Mouse (Mus musculus): ENCODE results near the gene Extl1. TPM values are rescaled to one million over a fixed set of nuclear protein-coding genes. Genes with fewer than 3 reads are reported as not detected.
A peak's percentile ranks its signal among the peaks of the same experiment; 100 is the strongest.
"Not testable (repeated sequence)": the region's sequence is repeated elsewhere in the genome, so short reads cannot be mapped to it uniquely, and the experiment has no call there.

Extl1 gene
- total RNA-seq (2022), result 10 to 100 TPM in 2 of 4 experiments, 1 to 10 TPM in 2; 3.3 to 15.4 (median 9.4) TPM

DNA sequence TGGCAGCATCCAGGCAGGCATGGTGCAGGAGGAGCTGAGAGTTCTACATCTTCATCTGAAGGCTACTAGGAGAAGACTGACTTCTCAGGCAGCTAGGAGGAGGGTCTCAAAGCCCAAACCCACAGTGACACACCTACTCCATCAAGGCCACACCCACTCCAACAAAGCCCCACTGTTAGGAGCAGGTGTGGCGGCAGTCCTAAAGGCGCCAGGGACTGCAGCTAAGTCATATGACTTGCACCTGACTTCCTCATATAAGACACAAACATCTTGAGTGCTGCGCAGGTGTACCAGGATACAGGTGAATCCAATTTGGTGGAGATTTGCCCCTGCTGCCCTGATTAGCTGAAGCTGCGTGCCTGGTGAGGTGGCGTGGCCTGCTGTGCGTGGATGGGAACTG, at the start of gene Extl1:
Extl1 (minus strand) TSS at position 101 of the 400 bp plus-strand sequence.
- DNase-seq, result not testable (repeated sequence)

GRCm38 (mm10) chr4:134432686-134433360, 49.2 kb upstream of the Extl1 start:
- DNase-seq, result no peak

- DNase-seq, result no peak
Observed at GRCm38 (mm10) chr4:134430381-134431004, 46.8 kb upstream of the Extl1 start.

DNA sequence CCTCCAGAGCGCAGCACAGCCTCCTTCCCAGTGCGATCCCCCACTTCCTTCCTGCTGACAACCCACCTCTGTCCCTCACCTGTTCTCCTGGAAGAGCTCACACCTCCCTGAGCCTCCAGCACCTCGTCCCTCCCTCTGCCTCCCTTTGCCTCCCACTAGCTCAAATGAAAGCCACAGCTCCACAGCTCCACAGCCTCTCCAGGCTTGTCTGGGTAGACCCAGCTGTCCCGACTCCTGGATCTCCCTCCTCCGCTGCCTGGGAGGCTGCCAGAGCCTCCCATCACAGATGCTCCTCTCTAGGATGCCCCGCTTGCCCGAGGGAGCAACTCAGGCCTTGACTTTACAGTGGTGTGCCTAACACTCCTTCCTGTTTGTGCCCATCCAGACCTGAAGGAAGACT, 41.4 kb upstream of the Extl1 start:
- DNase-seq, result no peak

DNA sequence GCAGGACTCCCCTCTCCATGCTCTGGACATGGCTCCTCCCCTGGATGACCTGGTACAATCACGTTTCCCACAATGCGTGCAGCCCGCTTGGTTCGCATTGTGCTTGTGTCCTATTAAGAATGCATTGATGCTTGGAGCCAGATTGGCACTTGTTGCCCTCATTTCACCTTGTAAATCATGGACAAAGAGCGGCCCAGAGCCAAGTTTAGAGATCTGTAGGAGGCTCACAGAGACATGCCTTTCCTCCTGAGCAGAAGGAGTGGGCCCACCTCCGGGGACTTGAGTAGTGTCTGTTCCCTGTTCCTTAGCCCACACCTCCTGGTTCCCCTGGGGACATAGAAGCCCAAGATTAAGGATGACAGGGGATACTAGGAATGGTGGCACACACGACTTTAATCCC, 40.3 kb upstream of the Extl1 start:
- DNase-seq, result no peak

GRCm38 (mm10) chr4:134421971-134422370, 38.3 kb upstream of the Extl1 start:
- DNase-seq, result no peak

GRCm38 (mm10) chr4:134417111-134417510, 33.5 kb upstream of the Extl1 start:
- DNase-seq, result peak; percentile 53

- DNase-seq, result no peak
Observed at GRCm38 (mm10) chr4:134416602-134417001, 33.0 kb upstream of the Extl1 start.

GRCm38 (mm10) chr4:134416177-134416576, 32.5 kb upstream of the Extl1 start:
- no peak for DNase-seq

DNA sequence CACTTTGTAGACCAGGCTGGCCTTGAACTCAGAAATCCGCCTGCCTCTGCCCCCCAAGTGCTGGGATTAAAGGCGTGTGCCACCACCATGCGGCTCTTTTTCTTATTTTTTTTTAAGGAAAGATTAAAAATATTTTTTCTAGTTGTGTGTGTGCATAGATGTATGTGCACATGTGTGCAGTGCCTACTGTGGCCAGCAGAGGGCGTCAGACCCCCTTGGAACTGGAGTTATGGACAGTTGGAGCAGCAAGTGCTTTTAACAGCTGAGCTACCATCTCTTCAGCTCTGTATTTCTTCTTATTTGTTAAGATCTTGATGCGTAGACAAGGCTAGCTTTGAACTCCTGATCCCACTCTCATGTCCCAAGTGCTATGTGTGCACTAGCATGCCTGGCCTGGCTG, 25.6 kb upstream of the Extl1 start:
- no peak for DNase-seq

GRCm38 (mm10) chr4:134403721-134404120, 20.1 kb upstream of the Extl1 start:
- no peak for DNase-seq

DNA sequence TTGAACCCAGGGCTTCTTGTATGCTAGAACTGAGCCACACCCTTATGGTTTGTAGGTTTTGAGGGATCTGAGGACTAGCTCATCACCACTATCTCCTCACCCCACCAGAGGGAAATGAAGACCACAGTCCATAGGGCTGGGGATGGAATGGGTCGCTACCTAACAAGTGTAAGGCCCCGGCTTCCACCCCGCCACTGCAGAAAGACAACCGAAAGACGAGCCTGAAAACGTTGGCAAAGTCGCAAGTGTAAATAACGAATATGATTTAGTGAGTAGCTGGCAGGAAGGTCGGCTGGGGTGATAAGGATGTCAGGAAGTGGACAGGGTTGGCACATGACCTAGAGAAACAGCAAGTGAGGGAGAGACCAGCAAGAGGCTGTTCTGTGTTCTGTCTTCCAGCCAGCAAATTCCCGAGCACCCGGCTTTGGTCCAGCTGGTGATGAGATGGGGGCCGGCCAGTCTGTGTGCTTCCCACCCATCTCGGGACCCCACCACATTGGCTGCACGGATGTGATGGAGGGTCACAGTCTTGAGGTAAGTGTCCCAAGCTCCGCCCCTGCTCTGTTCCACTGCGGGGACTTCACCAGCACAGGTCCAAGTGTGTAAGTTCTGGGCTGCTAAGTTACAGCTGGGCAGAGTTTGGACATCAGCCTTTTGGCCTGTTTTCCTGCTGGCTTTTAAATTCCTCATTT, 19.1 kb upstream of the Extl1 start:
- DNase-seq, result peak; percentile 40

GRCm38 (mm10) chr4:134401856-134402570, 18.4 kb upstream of the Extl1 start:
- DNase-seq, result no peak

DNA sequence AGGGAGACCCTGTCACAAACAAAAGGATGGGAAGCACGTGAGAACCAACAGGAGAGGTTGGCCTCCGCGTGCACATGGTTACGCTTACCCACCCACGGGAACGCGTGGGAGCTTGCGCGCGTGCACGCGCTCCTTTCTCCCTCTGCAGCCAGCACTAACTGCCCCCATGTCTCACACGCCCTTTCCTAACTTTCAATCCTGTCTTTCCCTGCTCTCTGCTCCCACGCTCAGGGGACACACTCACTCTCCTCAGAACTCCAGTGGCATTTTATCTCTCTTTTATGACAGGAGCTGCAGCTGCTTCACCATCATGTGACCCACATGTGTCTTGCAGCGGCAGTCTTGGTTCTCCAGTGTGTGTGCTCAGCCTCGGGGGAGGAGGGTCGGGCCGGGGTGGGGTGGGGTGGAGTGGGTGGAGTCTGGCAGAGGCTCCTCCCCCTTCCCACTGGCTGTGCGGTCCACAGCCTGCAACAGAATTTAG, 17.6 kb upstream of the Extl1 start:
- no peak for DNase-seq

DNA sequence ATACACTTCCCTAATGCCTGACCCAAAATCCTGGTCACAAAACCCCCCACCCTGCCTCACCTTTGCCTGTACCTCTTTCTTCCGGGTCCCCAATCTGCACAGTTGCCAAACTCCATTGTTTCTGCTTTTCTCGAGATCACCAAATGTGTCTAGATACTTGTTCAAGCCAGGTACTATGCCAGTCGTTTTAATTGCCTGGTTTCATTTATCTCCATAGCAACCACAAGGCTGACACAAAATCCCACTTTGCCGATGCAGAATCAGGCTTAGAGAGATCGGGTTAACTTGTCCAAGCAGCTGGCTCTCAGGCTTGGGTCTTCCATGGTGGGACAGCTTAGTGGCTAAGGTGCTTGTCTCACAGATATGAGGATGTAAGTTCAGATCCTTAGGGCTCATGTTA, 16.6 kb upstream of the Extl1 start:
- DNase-seq, result no peak

DNA sequence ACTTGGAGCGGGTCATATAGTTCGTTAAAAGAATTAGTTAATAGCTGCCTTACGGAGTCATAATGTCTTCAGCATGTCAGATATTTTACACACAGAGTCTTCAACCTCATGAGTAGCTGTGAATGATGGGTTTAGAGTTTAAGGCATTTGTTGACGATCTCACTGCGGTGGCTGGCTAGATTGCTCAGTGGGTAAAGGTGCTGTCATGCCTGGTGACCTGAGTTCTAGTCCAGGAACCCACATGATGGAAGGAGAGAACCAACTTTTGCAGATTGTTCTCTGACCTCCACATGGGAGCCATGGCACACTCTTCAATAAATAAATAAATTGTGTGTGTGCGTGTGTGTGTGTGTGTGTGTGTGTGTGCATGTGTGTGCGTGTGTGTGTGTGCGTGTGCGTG, 14.1 kb upstream of the Extl1 start:
- no peak for DNase-seq

GRCm38 (mm10) chr4:134397121-134397520, 13.5 kb upstream of the Extl1 start:
- peak; percentile 60 for DNase-seq

- DNase-seq, result peak; percentile 95
Observed at GRCm38 (mm10) chr4:134395977-134396825, 12.6 kb upstream of the Extl1 start, which contains the start of gene Pafah2. TSS of gene Pafah2 (plus strand) at chr4:134396320.

DNA sequence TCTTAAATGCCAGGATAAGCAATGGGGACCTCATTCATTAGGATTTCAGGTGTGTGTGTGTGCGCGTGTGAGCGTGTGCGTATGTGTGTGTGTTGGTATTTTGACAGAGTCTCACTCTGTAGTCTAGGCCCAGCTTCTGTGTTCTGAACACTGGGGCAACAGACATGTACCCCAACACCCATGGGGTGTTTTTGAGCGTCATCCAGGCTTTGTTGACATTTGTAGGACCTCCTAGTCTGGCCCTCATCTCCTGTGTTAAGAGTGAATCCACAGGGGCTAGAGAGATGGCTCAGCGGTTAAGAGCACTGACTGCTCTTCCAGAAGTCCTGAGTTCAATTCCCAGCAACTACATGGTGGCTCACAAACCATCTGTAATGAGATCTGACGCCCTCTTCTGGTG, 11.5 kb upstream of the Extl1 start:
- no peak for DNase-seq

GRCm38 (mm10) chr4:134393026-134393425, 9.4 kb upstream of the Extl1 start:
- DNase-seq, result no peak

- no peak for DNase-seq
Observed at GRCm38 (mm10) chr4:134392595-134392994, 8.9 kb upstream of the Extl1 start.

DNA sequence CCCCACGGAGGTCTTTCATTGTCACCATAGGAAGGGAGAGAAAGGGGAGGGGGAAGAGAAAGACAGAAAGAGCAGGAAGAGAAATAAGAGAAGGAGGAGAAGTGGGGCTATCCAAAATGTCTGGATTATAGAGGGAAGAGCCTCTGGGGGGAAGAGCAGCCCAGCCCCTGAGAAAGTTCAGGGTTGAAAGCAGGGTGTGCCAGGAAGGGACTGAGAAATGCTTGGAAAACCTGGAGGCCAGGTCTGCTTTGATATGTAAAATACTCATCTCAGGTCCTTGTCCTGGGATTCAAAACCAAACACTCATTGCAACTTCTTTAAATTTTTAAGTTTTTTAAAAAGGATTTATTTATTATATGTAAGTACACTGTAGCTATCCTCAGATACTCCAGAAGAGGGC, 8.0 kb upstream of the Extl1 start:
- no peak for DNase-seq
